Mouse (Mus musculus) hindbrain, embryonic 16.5 days (tissue): ENCODE results near the gene Myh2. TPM values are rescaled to one million over a fixed set of nuclear protein-coding genes. Genes with fewer than 3 reads are reported as not detected.

ENCODE experiments used
- ATAC-seq: fragments of 200-750 bp; cut with Nextera tagmentation; 2 replicates; pipeline ENCODE4 v1.8.0; 2017; ENCODE audit warnings: moderate TSS enrichment, moderate library complexity
- H3K27ac ChIP-seq: fragments of 300-500 bp; sonication (generic); 2 replicates; pipeline ENCODE4 v1.5.1; 2014; ENCODE audit warnings: low read depth, mild to moderate bottlenecking, control low read depth, low read length, moderate library complexity
- H3K27me3 ChIP-seq: fragments of 300-500 bp; sonication (generic); replicated peaks from 2 replicates; pipeline ENCODE4 v1.6.1; 2014; ENCODE audit warnings: low read length; ENCODE audit not compliant: control insufficient read depth, insufficient read depth
- H3K36me3 ChIP-seq: fragments of 300-500 bp; sonication (generic); 2 replicates; pipeline ENCODE4 v1.6.1; 2014; ENCODE audit warnings: mild to moderate bottlenecking, low read length, moderate library complexity, mixed read lengths; ENCODE audit not compliant: control insufficient read depth, insufficient read depth
- H3K4me1 ChIP-seq: fragments of 300-500 bp; sonication (generic); 2 replicates; pipeline ENCODE4 v1.6.1; 2014; ENCODE audit warnings: low read depth, low read length; ENCODE audit not compliant: control insufficient read depth, insufficient read depth
- H3K4me2 ChIP-seq: fragments of 300-500 bp; sonication (generic); 2 replicates; pipeline ENCODE4 v1.6.1; 2014; ENCODE audit warnings: mild to moderate bottlenecking, low read length, control low read depth, moderate library complexity
- H3K4me3 ChIP-seq: fragments of 300-500 bp; sonication (generic); 2 replicates; pipeline ENCODE4 v1.5.1; 2014; ENCODE audit warnings: mild to moderate bottlenecking, low read length, control low read depth, moderate library complexity
- H3K9ac ChIP-seq: fragments of 300-500 bp; sonication (generic); 2 replicates; pipeline ENCODE4 v1.6.1; 2014; ENCODE audit warnings: low read depth, mild to moderate bottlenecking, control low read depth, low read length, moderate library complexity
- H3K9me3 ChIP-seq: fragments of 300-500 bp; sonication (generic); 2 replicates; pipeline ENCODE4 v1.6.1; 2014; ENCODE audit warnings: mild to moderate bottlenecking, low read length, moderate library complexity; ENCODE audit not compliant: control insufficient read depth
- WGBS: fragments of 180-500 bp; shearing (Covaris S2); extraction: QIAGEN DNeasy Blood & Tissue Kit; methylation state at CpG from one replicate; pipeline ENCODE4 v1.1.7; 2014; 5-methylcytosine and 5-hydroxymethylcytosine counted together
- polyA plus RNA-seq: library from polyadenylated mRNA; unstranded; fragments of >200 nt; fragmentation: Nextera tagmentation; extraction: Ambion mirVana; gene quantifications from 2 replicates; pipeline ENCODE4 v1.2.1, GENCODE M21; 2015

Gene Myh2
- polyA plus RNA-seq, 1 experiment from 2014 or later, result 0.21 TPM

- Histone ChIP-seq H3K36me3 (no peaks in the 10 kb centered on the region), H3K27me3 (no peaks in the 10 kb centered on the region), H3K4me2 (no peak overlapping the region), H3K9me3 (no peaks in the 10 kb centered on the region), H3K4me1 (no peaks in the 10 kb centered on the region), H3K27ac (no peak overlapping the region), H3K4me3 (no peak overlapping the region), H3K9ac (no peak overlapping the region)
- WGBS, result 90% methylated on average over 2 of the region's 2 CpGs
- no peak for ATAC-seq
These were observed 1.6 kb downstream of the Myh2 start for GRCm38 (mm10) chr11:67172439-67172838.

- no peak overlapping the region for H3K27ac ChIP-seq
- H3K4me2 ChIP-seq, result no peak overlapping the region
- 42% methylated on average over 5 of the region's 5 CpGs for WGBS
- no peak overlapping the region for H3K4me3 ChIP-seq
- no peak overlapping the region for H3K9ac ChIP-seq
- no peaks in the 10 kb centered on the region for H3K4me1 ChIP-seq
- no peaks in the 10 kb centered on the region for H3K36me3 ChIP-seq
- H3K9me3 ChIP-seq, result no peaks in the 10 kb centered on the region
- no peak for ATAC-seq
- no peaks in the 10 kb centered on the region for H3K27me3 ChIP-seq
These were observed 5.5 kb downstream of the Myh2 start for GRCm38 (mm10) chr11:67176376-67176775.

- Histone ChIP-seq H3K9ac (no peak overlapping the region), H3K36me3 (no peaks in the 10 kb centered on the region), H3K9me3 (no peaks in the 10 kb centered on the region), H3K4me1 (no peaks in the 10 kb centered on the region), H3K4me3 (no peak overlapping the region), H3K27me3 (no peaks in the 10 kb centered on the region), H3K4me2 (no peak overlapping the region), H3K27ac (no peak overlapping the region)
- ATAC-seq, result no peak
- 80% methylated on average over 10 of the region's 10 CpGs for WGBS
These were observed 19.5 kb downstream of the Myh2 start for GRCm38 (mm10) chr11:67190316-67190715.

GRCm38 (mm10) chr11:67190814-67191213 is 20.0 kb downstream of the Myh2 start:
- no peaks in the 10 kb centered on the region for H3K4me1 ChIP-seq
- WGBS, result 89% methylated on average over 2 of the region's 2 CpGs
- no peak overlapping the region for H3K9ac ChIP-seq
- no peak overlapping the region for H3K4me2 ChIP-seq
- no peaks in the 10 kb centered on the region for H3K9me3 ChIP-seq
- no peak overlapping the region for H3K4me3 ChIP-seq
- no peak overlapping the region for H3K27ac ChIP-seq
- no peak for ATAC-seq
- no peaks in the 10 kb centered on the region for H3K36me3 ChIP-seq
- no peaks in the 10 kb centered on the region for H3K27me3 ChIP-seq

GRCm38 (mm10) chr11:67191496-67191895 is 20.7 kb downstream of the Myh2 start:
- WGBS, result 92% methylated on average over 14 of the region's 14 CpGs
- no peak overlapping the region for H3K4me3 ChIP-seq

GRCm38 (mm10) chr11:67199321-67199720 is 28.5 kb downstream of the Myh2 start:
- H3K4me2 ChIP-seq, result no peak overlapping the region
- no peak overlapping the region for H3K4me3 ChIP-seq
- H3K27me3 ChIP-seq, result no peaks in the 10 kb centered on the region
- ATAC-seq, result no peak
- no peak overlapping the region for H3K9ac ChIP-seq
- no peaks in the 10 kb centered on the region for H3K36me3 ChIP-seq
- no peaks in the 10 kb centered on the region for H3K4me1 ChIP-seq
- WGBS, result 42% methylated on average over 1 of the region's 1 CpGs
- H3K27ac ChIP-seq, result no peak overlapping the region
- no peaks in the 10 kb centered on the region for H3K9me3 ChIP-seq

More at GRCm38 (mm10) chr11:67191496-67191895, 20.7 kb downstream of the Myh2 start:
- Histone ChIP-seq H3K9ac (no peak overlapping the region), H3K9me3 (no peaks in the 10 kb centered on the region), H3K4me2 (no peak overlapping the region), H3K4me1 (no peaks in the 10 kb centered on the region), H3K36me3 (no peaks in the 10 kb centered on the region), H3K27ac (no peak overlapping the region), H3K27me3 (no peaks in the 10 kb centered on the region)
- no peak for ATAC-seq

GRCm38 (mm10) chr11:67199752-67200151 is 28.9 kb downstream of the Myh2 start, which contains the start of gene Myh1:
Myh1 (plus strand) TSS chr11:67200052.
- no peak within 1 kb of the TSS for H3K9ac ChIP-seq
- H3K27me3 ChIP-seq, result no peaks in the 10 kb centered on the region
- no peak within 1 kb of the TSS for H3K27ac ChIP-seq
- no peak for ATAC-seq
- no peak within 1 kb of the TSS for H3K4me3 ChIP-seq
- H3K4me2 ChIP-seq, result no peak within 1 kb of the TSS
- WGBS, result 75% methylated on average over 4 of the region's 4 CpGs
- no peaks in the 10 kb centered on the region for H3K36me3 ChIP-seq
- no peaks in the 10 kb centered on the region for H3K4me1 ChIP-seq
- no peaks in the 10 kb centered on the region for H3K9me3 ChIP-seq

GRCm38 (mm10) chr11:67204766-67205165 is 33.9 kb downstream of the Myh2 start:
- no peak overlapping the region for H3K4me2 ChIP-seq
- no peak for ATAC-seq
- H3K9me3 ChIP-seq, result no peaks in the 10 kb centered on the region
- no peaks in the 10 kb centered on the region for H3K36me3 ChIP-seq
- 77% methylated on average over 3 of the region's 3 CpGs for WGBS
- no peaks in the 10 kb centered on the region for H3K4me1 ChIP-seq
- H3K27me3 ChIP-seq, result no peaks in the 10 kb centered on the region
- no peak overlapping the region for H3K27ac ChIP-seq
- no peak overlapping the region for H3K4me3 ChIP-seq
- H3K9ac ChIP-seq, result no peak overlapping the region

- Histone ChIP-seq H3K9ac (no peak overlapping the region), H3K9me3 (no peaks in the 10 kb centered on the region), H3K27me3 (no peaks in the 10 kb centered on the region), H3K36me3 (no peaks in the 10 kb centered on the region), H3K4me2 (no peak overlapping the region), H3K27ac (no peak overlapping the region), H3K4me3 (no peak overlapping the region), H3K4me1 (no peaks in the 10 kb centered on the region)
- 95% methylated on average over 8 of the region's 8 CpGs for WGBS
- no peak for ATAC-seq
These were observed 51.0 kb downstream of the Myh2 start for GRCm38 (mm10) chr11:67221803-67222202.

- Histone ChIP-seq H3K36me3 (no peaks in the 10 kb centered on the region), H3K4me2 (no peak overlapping the region), H3K9me3 (no peaks in the 10 kb centered on the region), H3K9ac (no peak overlapping the region), H3K27me3 (no peaks in the 10 kb centered on the region), H3K27ac (no peak overlapping the region), H3K4me3 (no peak overlapping the region), H3K4me1 (no peaks in the 10 kb centered on the region)
- no peak for ATAC-seq
- WGBS, result 95% methylated on average over 3 of the region's 3 CpGs
These were observed 53.6 kb downstream of the Myh2 start for GRCm38 (mm10) chr11:67224466-67224865.
